Mouse (Mus musculus) spleen, adult 2 months (tissue): Measurements from ENCODE around the gene Chrm4. TPM values are rescaled to one million over a fixed set of nuclear protein-coding genes. Genes with fewer than 3 reads are reported as not detected.

Experiments used
- DNase-seq, 2 experiments: peaks; one replicate each; pipeline versions ENCODE4 v3.0.0 to v3.0.0-alpha.2; 2012 to 2021; ENCODE audit warnings: low spot score in 2 of 2, low read depth in 1 of 2
- H3K27ac ChIP-seq: fragments of 200-500 bp; 2 replicates; pipeline ENCODE4 v1.5.1; 2012; ENCODE audit warnings: low read length, inconsistent platforms; ENCODE audit not compliant: insufficient read depth
- H3K27me3 ChIP-seq: fragments of 200-500 bp; 2 replicates; pipeline ENCODE4 v1.6.1; 2012; ENCODE audit warnings: mild to moderate bottlenecking, moderate library complexity, low read length, inconsistent platforms; ENCODE audit not compliant: control insufficient read depth, insufficient read depth
- H3K36me3 ChIP-seq: fragments of 200-500 bp; 2 replicates; pipeline ENCODE4 v1.6.1; 2012; ENCODE audit warnings: mild to moderate bottlenecking, low read length, inconsistent platforms; ENCODE audit not compliant: control insufficient read depth, insufficient read depth
- H3K4me1 ChIP-seq: fragments of 200-500 bp; 2 replicates; pipeline ENCODE4 v1.6.1; 2011; ENCODE audit warnings: inconsistent platforms; ENCODE audit not compliant: control insufficient read depth, insufficient read depth, insufficient read length
- H3K4me3 ChIP-seq: fragments of 200-500 bp; 2 replicates; pipeline ENCODE4 v1.5.1; 2011; ENCODE audit warnings: mild to moderate bottlenecking, inconsistent platforms; ENCODE audit not compliant: insufficient read depth, insufficient read length; ENCODE audit errors: extremely low read depth
- CTCF ChIP-seq: fragments of 200-500 bp; IDR thresholded peaks from 2 replicates; pipeline ENCODE4 v1.5.1; 2011; ENCODE audit warnings: mild to moderate bottlenecking, inconsistent platforms; ENCODE audit not compliant: insufficient read depth, insufficient read length, insufficient replicate concordance; ENCODE audit errors: extremely low read depth
- POLR2A ChIP-seq: fragments of 200-500 bp; IDR thresholded peaks from 2 replicates; pipeline ENCODE4 v1.6.1; 2011; ENCODE audit warnings: low read depth, low read length, inconsistent platforms
- WGBS: fragments of 180-500 bp; shearing (Covaris S2); methylation state at CpG from one replicate; pipeline ENCODE4 v1.1.7; 2018; 5-methylcytosine and 5-hydroxymethylcytosine counted together
- polyA plus RNA-seq: library from polyadenylated mRNA; depleted of rRNA; stranded (reverse); fragments of >200 nt; gene quantifications from 2 replicates; pipeline ENCODE4 v1.2.3, GENCODE M21; 2012; rRNA removed

Gene Chrm4
- 0.39 and 0.45 TPM in 2 replicates for polyA plus RNA-seq

GRCm38 (mm10) chr2:91926949-91927348, at the start of gene Chrm4:
Gene Chrm4, plus strand, starts transcription at chr2:91927249.
- no peak for DNase-seq
- Histone ChIP-seq H3K36me3 (no peaks in the 10 kb centered on the region), H3K27ac (no peak within 1 kb of the TSS), H3K27me3 (peaks cover 17% of the 10 kb centered on the region), H3K4me3 (no peak within 1 kb of the TSS), H3K4me1 (peaks cover 19% of the 10 kb centered on the region; the same call in 1 of the 2 replicates)
- WGBS = 78% methylated on average over 3 of the region's 3 CpGs
- no peak for TF ChIP-seq POLR2A
- TF ChIP-seq CTCF = no peak

DNA sequence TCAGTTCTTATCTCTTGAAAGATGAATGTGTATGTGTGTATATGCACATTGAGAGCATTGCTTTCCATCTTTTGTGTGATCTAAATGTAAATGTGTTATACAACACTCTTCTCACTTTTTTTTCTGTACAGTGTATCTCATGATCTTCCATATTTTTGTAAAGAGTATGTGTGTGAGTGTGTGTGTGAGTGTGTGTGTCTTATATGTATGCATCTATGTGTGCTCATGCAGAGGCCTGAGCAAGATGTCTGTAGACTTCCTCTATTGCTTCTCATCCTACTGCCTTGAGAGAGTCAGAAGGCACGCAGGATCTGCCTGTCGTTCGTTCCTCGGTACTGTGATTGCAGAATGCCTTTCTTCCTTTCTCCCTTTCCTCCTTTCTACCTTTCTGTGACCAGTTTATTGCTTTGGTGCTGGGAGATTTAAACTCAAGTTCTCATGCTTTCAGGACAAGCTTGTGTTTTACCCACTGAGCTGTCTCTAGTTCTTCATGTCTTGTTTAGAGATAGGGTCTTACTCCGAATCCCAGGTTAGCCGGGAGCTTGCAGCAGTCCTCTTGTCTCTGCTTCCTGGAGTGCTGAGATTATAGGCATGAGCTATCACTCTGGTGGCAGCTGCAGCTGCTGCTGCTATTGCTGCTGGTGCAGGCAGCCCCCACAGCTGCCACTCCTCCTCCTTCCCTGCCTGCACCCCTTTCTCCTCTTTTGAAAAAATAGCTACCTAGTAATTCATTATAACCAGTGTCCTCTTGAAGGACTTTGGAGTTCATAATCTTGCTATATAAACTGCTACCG, 48.5 kb upstream of the Chrm4 start:
- no peak for TF ChIP-seq POLR2A
- no peak for TF ChIP-seq CTCF
- no peak overlapping the region for H3K4me3 ChIP-seq
- no peaks in the 10 kb centered on the region for H3K27me3 ChIP-seq
- 81% methylated on average over 7 of the region's 7 CpGs for WGBS
- H3K27ac ChIP-seq = no peak overlapping the region
- DNase-seq = no peak
- H3K36me3 ChIP-seq = peaks cover 3% of the 10 kb centered on the region
- peaks cover 6% of the 10 kb centered on the region for H3K4me1 ChIP-seq

DNA sequence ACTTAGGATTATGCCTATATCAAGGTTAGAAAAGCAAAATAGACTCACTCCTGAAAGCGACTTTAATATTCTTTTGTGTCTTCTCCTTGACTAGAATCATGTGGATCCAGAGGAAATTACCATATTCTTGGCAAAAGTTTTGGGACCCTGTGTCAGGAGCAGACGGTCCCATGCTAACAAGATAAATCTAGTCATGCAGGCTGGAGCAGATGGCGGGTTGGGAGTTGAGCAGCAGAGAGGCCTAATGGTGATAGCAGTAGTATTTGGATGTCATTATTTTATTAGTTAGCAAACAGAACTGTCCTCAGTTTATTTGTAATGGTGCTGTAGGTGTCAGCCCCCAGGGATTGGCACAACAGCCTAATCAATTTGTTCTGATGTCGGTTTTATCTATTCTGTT, 43.1 kb upstream of the Chrm4 start:
- H3K4me1 ChIP-seq = no peaks in the 10 kb centered on the region
- 92% methylated on average over 4 of the region's 4 CpGs for WGBS
- no peak overlapping the region for H3K4me3 ChIP-seq
- H3K27me3 ChIP-seq = no peaks in the 10 kb centered on the region
- TF ChIP-seq CTCF (no peak), POLR2A (no peak)
- no peak for DNase-seq
- H3K27ac ChIP-seq = no peak overlapping the region
- H3K36me3 ChIP-seq = peaks cover 11% of the 10 kb centered on the region

DNA sequence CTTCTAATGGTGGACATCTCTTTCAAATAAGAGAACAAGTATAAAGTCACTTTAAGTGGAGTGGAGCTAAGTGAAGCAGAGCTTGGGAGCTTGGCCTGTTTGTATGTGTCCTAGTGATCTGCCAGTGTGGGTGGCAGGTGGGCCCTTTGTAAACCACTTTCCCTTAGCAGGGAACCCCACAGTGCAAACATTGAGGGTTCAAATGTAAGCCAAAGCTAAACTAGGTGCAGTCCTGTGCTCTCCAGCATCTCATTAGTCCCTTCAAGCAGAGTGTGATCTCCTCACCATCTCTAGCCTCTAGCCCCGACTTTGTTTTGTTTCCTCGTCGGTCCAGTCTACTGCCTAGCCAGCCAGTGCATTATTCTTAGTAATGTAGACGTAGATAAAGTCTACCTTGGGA, 42.4 kb upstream of the Chrm4 start:
- no peak for TF ChIP-seq POLR2A
- TF ChIP-seq CTCF = no peak
- H3K4me1 ChIP-seq = no peaks in the 10 kb centered on the region
- no peak for DNase-seq
- H3K4me3 ChIP-seq = no peak overlapping the region
- H3K27ac ChIP-seq = no peak overlapping the region
- peaks cover 10% of the 10 kb centered on the region for H3K36me3 ChIP-seq
- H3K27me3 ChIP-seq = no peaks in the 10 kb centered on the region
- 93% methylated on average over 4 of the region's 4 CpGs for WGBS

- Histone ChIP-seq H3K27ac (no peak overlapping the region), H3K36me3 (peaks cover 9% of the 10 kb centered on the region), H3K27me3 (no peaks in the 10 kb centered on the region), H3K4me1 (no peaks in the 10 kb centered on the region), H3K4me3 (no peak overlapping the region)
- WGBS = 95% methylated on average over 3 of the region's 3 CpGs
- DNase-seq = no peak
- TF ChIP-seq CTCF (no peak), POLR2A (no peak)
Observed at GRCm38 (mm10) chr2:91894716-91895115, 32.3 kb upstream of the Chrm4 start.

DNA sequence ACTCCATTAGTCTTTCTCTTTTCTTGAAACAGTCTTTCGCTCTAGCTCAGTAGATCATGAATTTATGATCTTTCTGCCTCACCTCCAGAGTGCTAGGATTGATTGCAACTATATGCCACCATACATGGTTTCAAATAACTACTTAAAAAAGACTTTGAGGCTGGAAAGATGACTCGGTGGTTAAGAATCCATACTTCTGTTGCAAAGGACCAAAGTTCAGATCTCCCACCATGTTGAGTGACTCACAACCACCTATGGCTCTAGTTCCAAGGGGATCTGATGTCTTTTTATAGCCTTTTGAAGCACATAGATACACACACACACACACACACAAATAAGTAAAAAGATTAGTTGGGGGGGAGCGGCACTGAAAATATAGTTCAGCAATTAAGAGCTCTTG, 31.6 kb upstream of the Chrm4 start:
- no peaks in the 10 kb centered on the region for H3K4me1 ChIP-seq
- no peak for DNase-seq
- no peaks in the 10 kb centered on the region for H3K27me3 ChIP-seq
- no peak overlapping the region for H3K27ac ChIP-seq
- TF ChIP-seq CTCF (no peak), POLR2A (no peak)
- H3K36me3 ChIP-seq = peaks cover 10% of the 10 kb centered on the region
- no peak overlapping the region for H3K4me3 ChIP-seq
- WGBS = 91% methylated on average over 3 of the region's 3 CpGs

DNA sequence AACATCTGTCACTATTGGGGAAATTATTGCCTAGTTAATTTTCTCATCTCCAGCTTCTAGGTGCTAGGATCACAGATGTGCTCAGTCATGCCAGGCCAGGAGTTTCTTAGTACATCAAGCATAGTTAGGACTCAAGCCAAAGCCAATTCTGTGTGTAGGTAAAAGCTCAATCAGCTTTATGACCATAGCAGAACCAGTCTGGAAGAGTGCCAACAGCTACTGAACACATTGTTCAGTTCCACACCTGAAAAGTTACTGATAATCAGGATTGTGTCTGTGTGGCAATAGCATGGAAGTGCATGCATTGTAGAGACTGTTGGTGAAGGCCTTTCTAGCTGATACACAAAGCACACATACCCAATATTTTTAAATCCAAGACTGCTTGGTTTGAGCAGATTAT, 29.1 kb upstream of the Chrm4 start:
- no peak overlapping the region for H3K4me3 ChIP-seq
- no peak for DNase-seq
- TF ChIP-seq POLR2A (no peak), CTCF (no peak)

More for the DNA sequence above, 29.1 kb upstream of the Chrm4 start:
- Histone ChIP-seq H3K36me3 (peaks cover 16% of the 10 kb centered on the region), H3K4me1 (no peaks in the 10 kb centered on the region), H3K27me3 (no peaks in the 10 kb centered on the region), H3K27ac (no peak overlapping the region)
